Mouse (Mus musculus): ENCODE measurements around the gene Nprl2.

- TF ChIP-seq SMC3 (IDR thresholded peaks at IDR 0.05; ENCODE audit: low read depth, low read length): no peak
- peak; percentile 85 for TF ChIP-seq POLR2AphosphoS2 (IDR thresholded peaks at IDR 0.05; ENCODE audit: low read depth, low read length)
- TF ChIP-seq CTCF (conservative IDR thresholded peaks at IDR 0.05 in 1 of 2, IDR thresholded peaks at IDR 0.05 in 1 of 2; ENCODE audit: low read depth in 2 of 2, low read length in 2 of 2): no peak
- no peak for TF ChIP-seq CHD1 (IDR thresholded peaks at IDR 0.05; ENCODE audit: low read depth, low read length)
- peak; percentile 49; the same call in 1 of the 2 replicates for TF ChIP-seq ETS1 (conservative IDR thresholded peaks at IDR 0.05; ENCODE audit: low read depth, low read length)
- TF ChIP-seq NELFE (IDR thresholded peaks at IDR 0.05; ENCODE audit: low read depth, low read length): peak; percentile 77
- TF ChIP-seq EP300 (IDR thresholded peaks at IDR 0.05; ENCODE audit: low read length): no peak
- peak; percentile 91 for TF ChIP-seq MAX (IDR thresholded peaks at IDR 0.05; ENCODE audit: low read length)
- no peak for TF ChIP-seq ZKSCAN1 (IDR thresholded peaks at IDR 0.05; ENCODE audit: borderline replicate concordance, low read depth, low read length)
- TF ChIP-seq MEF2A (IDR thresholded peaks at IDR 0.05; ENCODE audit: borderline replicate concordance, low read depth, low read length): peak; percentile 6; the same call in 1 of the 2 replicates
- peak; percentile 74 for TF ChIP-seq ZMIZ1 (IDR thresholded peaks at IDR 0.05; ENCODE audit: low read depth, low read length)
These were observed 12.3 kb downstream of the Nprl2 start for GRCm38 (mm10) chr9:107554319-107554825.
